Mouse (Mus musculus): ENCODE measurements around the gene Phka1.

DNA sequence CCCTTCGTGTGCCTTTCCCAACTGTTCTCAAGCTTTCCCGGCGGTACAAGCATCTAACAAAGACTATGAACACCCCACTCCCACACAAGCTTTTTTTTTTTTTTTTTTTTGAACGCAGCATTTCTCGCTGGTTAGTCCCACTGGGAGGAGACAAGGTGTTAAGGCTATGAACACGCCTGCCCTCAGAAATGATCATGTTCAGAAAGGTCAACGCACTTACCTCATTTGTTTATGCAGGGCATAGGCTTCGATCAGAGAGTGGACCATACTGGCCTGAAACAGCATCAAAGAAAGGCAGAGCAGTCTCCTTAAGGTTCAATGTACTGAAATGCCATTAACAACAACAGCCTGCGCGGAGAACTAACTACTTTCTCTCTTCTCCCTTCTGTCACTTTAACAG, 139.9 kb downstream of the Phka1 start:
- TF ChIP-seq CTCF (IDR thresholded peaks at IDR 0.05; ENCODE audit: borderline replicate concordance, insufficient read depth, low read depth, low read length): no peak
- no peak for TF ChIP-seq POLR2A (IDR thresholded peaks at IDR 0.05; ENCODE audit: borderline replicate concordance, insufficient read depth, low read length)
